Mouse (Mus musculus): ENCODE measurements around the gene Tax1bp1.

GRCm38 (mm10) chr6:52679565-52679964, 34.0 kb upstream of the Tax1bp1 start:
- no peak for TF ChIP-seq CTCF (IDR thresholded peaks at IDR 0.05; ENCODE audit: control insufficient read depth, insufficient read depth, insufficient replicate concordance, low read depth, low read length)
- no peak for TF ChIP-seq POLR2A (IDR thresholded peaks at IDR 0.05; ENCODE audit: control insufficient read depth, low read depth, low read length)
